Mouse (Mus musculus) heart, adult 11 months (tissue): Measurements from ENCODE around the gene Npc2.
A peak's percentile ranks its signal among the peaks of the same experiment; 100 is the strongest.

Source experiments
- DNase-seq: peaks from one replicate; pipeline ENCODE4 v3.0.0; 2022

Gene Npc2

GRCm38 (mm10) chr12:84772726-84773441 is at the start of gene Npc2, which contains the start of gene Isca2:
Gene Npc2, minus strand, starts transcription at chr12:84773152.
Gene Isca2, plus strand, starts transcription at chr12:84773251.
- DNase-seq = peak; percentile 100

GRCm38 (mm10) chr12:84819236-84820168 is 46.5 kb upstream of the Npc2 start:
- peak; percentile 94 for DNase-seq

- no peak for DNase-seq
Measured at GRCm38 (mm10) chr12:84818496-84818895, 45.5 kb upstream of the Npc2 start.

- DNase-seq = no peak
Measured at GRCm38 (mm10) chr12:84814663-84815325, 41.8 kb upstream of the Npc2 start.

- DNase-seq = no peak
Measured at GRCm38 (mm10) chr12:84813773-84814172, 40.8 kb upstream of the Npc2 start.

- DNase-seq = no peak
Measured at GRCm38 (mm10) chr12:84812004-84812403, 39.1 kb upstream of the Npc2 start.

- DNase-seq = peak; percentile 92
Measured at GRCm38 (mm10) chr12:84811510-84811909, 38.6 kb upstream of the Npc2 start.

GRCm38 (mm10) chr12:84810810-84811209 is 37.9 kb upstream of the Npc2 start:
- no peak for DNase-seq

GRCm38 (mm10) chr12:84809033-84809432 is 36.1 kb upstream of the Npc2 start:
- no peak for DNase-seq

GRCm38 (mm10) chr12:84807351-84807750 is 34.4 kb upstream of the Npc2 start:
- no peak for DNase-seq

- DNase-seq = no peak
Measured at GRCm38 (mm10) chr12:84806726-84807125, 33.8 kb upstream of the Npc2 start.

- DNase-seq = no peak
Measured at GRCm38 (mm10) chr12:84806010-84806409, 33.1 kb upstream of the Npc2 start.

GRCm38 (mm10) chr12:84805228-84805842 is 32.4 kb upstream of the Npc2 start:
- no peak for DNase-seq

GRCm38 (mm10) chr12:84802625-84803024 is 29.7 kb upstream of the Npc2 start:
- no peak for DNase-seq

- DNase-seq = peak; percentile 93
Measured at GRCm38 (mm10) chr12:84801532-84802110, 28.7 kb upstream of the Npc2 start.

- peak; percentile 94 for DNase-seq
Measured at GRCm38 (mm10) chr12:84800419-84800818, 27.5 kb upstream of the Npc2 start.

GRCm38 (mm10) chr12:84799086-84799485 is 26.1 kb upstream of the Npc2 start:
- no peak for DNase-seq

GRCm38 (mm10) chr12:84794647-84795046 is 21.7 kb upstream of the Npc2 start:
- no peak for DNase-seq

- DNase-seq = no peak
Measured at GRCm38 (mm10) chr12:84792629-84793028, 19.7 kb upstream of the Npc2 start.

GRCm38 (mm10) chr12:84790853-84791252 is 17.9 kb upstream of the Npc2 start:
- DNase-seq = peak; percentile 94

- no peak for DNase-seq
Measured at GRCm38 (mm10) chr12:84786091-84786490, 13.1 kb upstream of the Npc2 start.

- DNase-seq = peak; percentile 98
Measured at GRCm38 (mm10) chr12:84784604-84785381, 11.8 kb upstream of the Npc2 start.
